9 mouse cellular contexts compared by ENCODE assay signal in the genomic region with DNA sequence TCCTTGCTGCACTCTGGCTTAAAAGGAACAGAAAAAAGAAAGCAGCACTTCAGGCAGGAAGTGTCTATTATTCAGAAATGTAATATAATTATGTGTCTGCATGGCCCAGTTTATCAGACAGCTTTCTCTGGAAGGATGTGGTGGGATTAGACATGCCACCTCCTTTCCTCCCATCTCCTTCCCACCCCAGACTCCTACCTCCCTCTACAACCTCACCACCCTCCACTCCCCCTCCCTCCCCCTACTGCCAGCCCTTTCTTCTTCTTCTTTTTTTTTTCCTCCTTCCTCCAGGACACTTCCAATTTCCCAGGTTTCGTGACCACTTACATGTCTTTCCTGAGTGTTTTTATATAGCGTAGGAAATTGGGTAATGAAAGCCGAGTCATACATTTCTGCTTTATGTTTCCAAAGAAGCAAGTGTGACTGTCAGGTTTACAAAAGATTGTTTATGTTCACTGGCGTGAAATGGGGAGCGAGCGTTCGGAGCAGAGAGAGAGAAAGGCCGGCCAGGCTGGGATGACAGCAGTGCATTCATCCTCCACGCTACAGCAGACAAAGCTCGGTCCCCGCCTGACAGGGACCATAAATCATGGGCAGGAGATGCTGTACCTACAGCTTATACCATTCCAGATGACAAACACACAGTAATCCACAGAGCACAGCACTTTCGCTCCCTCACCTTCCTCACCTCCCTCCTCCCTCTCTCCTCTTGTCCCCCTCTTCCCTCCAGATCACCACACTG.
A peak's percentile ranks its signal among the peaks of the same experiment; 100 is the strongest.
DNase-seq lines count a peak whose midpoint lies in the region; ATAC-seq lines count a peak whose summit lies in the region.
"Had no signal": no experiment of that assay in that cellular context is flagged by ENCODE, and none has a peak within 500 bp of the region (broad histone marks: within the 10 kb centered on the region; RNA-seq: fewer than 3 reads in every experiment).

No protein-coding gene starts in this region.

- ATAC-seq in liver, embryonic 11.5 days (replicated peaks; ENCODE audit: low FRiP score): no peak
- no peak for ATAC-seq in liver, embryonic 12.5 days
- ATAC-seq in forebrain, embryonic 12.5 days (ENCODE audit: low FRiP score): peak; percentile 65
- no peak for ATAC-seq in limb, embryonic 12.5 days (ENCODE audit: insufficient number of reproducible peaks, insufficient read depth, low FRiP score, low TSS enrichment, low read depth)
- peak; percentile 70; the same call in 1 of the 2 replicates for ATAC-seq in stomach, embryonic 15.5 days (ENCODE audit: insufficient read depth, low FRiP score, low read depth)

- no peaks in the 10 kb centered on the region for H3K4me1 ChIP-seq in liver, embryonic 11.5 days (replicated peaks; ENCODE audit: control insufficient read depth, insufficient read depth, low read length)
- no peaks in the 10 kb centered on the region for H3K4me1 ChIP-seq in liver, embryonic 12.5 days
- peaks cover 20% of the 10 kb centered on the region for H3K4me1 ChIP-seq in forebrain, embryonic 12.5 days
- peaks cover 30% of the 10 kb centered on the region for H3K4me1 ChIP-seq in limb, embryonic 12.5 days (replicated peaks)
- H3K4me1 ChIP-seq in stomach, embryonic 15.5 days: peaks cover 20% of the 10 kb centered on the region

- no peaks in the 10 kb centered on the region for H3K36me3 ChIP-seq in liver, embryonic 11.5 days (ENCODE audit: control insufficient read depth, insufficient read depth, low read length)
- H3K36me3 ChIP-seq in liver, embryonic 12.5 days: no peaks in the 10 kb centered on the region
- no peaks in the 10 kb centered on the region for H3K36me3 ChIP-seq in forebrain, embryonic 12.5 days (replicated peaks)
- no peaks in the 10 kb centered on the region for H3K36me3 ChIP-seq in limb, embryonic 12.5 days
- no peaks in the 10 kb centered on the region for H3K36me3 ChIP-seq in stomach, embryonic 15.5 days

- WGBS in liver, embryonic 11.5 days: 48% methylated on average over 12 of the region's 12 CpGs
- 49% methylated on average over 12 of the region's 12 CpGs for WGBS in liver, embryonic 12.5 days (ENCODE audit: insufficient replicate concordance)
- 9% methylated on average over 12 of the region's 12 CpGs for WGBS in forebrain, embryonic 12.5 days
- 13% methylated on average over 12 of the region's 12 CpGs for WGBS in limb, embryonic 12.5 days
- 15% methylated on average over 12 of the region's 12 CpGs for WGBS in stomach, embryonic 15.5 days

- H3K27me3 ChIP-seq in liver, embryonic 11.5 days (replicated peaks; ENCODE audit: control insufficient read depth, insufficient read depth, low read length): no peaks in the 10 kb centered on the region
- no peaks in the 10 kb centered on the region for H3K27me3 ChIP-seq in liver, embryonic 12.5 days (replicated peaks)
- 0 out of 2 replicates have a peak, but pooled peaks cover 3% of the 10 kb centered on the region for H3K27me3 ChIP-seq in forebrain, embryonic 12.5 days
- peaks cover 51% of the 10 kb centered on the region for H3K27me3 ChIP-seq in limb, embryonic 12.5 days
- no peaks in the 10 kb centered on the region for H3K27me3 ChIP-seq in stomach, embryonic 15.5 days (replicated peaks)

- peak overlapping the region; percentile 34 for H3K4me2 ChIP-seq in liver, embryonic 11.5 days
- H3K4me2 ChIP-seq in liver, embryonic 12.5 days: no peak overlapping the region
- H3K4me2 ChIP-seq in forebrain, embryonic 12.5 days: peak overlapping the region; percentile 39
- H3K4me2 ChIP-seq in limb, embryonic 12.5 days: peak overlapping the region; percentile 36
- peak overlapping the region; percentile 25; the same call in 1 of the 2 replicates for H3K4me2 ChIP-seq in stomach, embryonic 15.5 days

- H3K4me3 ChIP-seq in liver, embryonic 11.5 days (ENCODE audit: low read depth, low read length): no peak overlapping the region
- no peak overlapping the region for H3K4me3 ChIP-seq in liver, embryonic 12.5 days
- peak overlapping the region; percentile 5; the same call in 1 of the 2 replicates for H3K4me3 ChIP-seq in forebrain, embryonic 12.5 days (replicated peaks)
- no peak overlapping the region for H3K4me3 ChIP-seq in limb, embryonic 12.5 days (replicated peaks)
- no peak overlapping the region for H3K4me3 ChIP-seq in stomach, embryonic 15.5 days (replicated peaks)
- H3K4me3 ChIP-seq: myocyte had no signal

- intact Hi-C loops in gastrocnemius, postnatal 36 days (cut with DNase I): no loop called here

- H3K9me3 ChIP-seq in liver, embryonic 11.5 days (ENCODE audit: control insufficient read depth, low read length): no peaks in the 10 kb centered on the region
- no peaks in the 10 kb centered on the region for H3K9me3 ChIP-seq in liver, embryonic 12.5 days (replicated peaks)
- no peaks in the 10 kb centered on the region for H3K9me3 ChIP-seq in forebrain, embryonic 12.5 days
- no peaks in the 10 kb centered on the region for H3K9me3 ChIP-seq in limb, embryonic 12.5 days
- no peaks in the 10 kb centered on the region for H3K9me3 ChIP-seq in stomach, embryonic 15.5 days

- no peak for DNase-seq in liver, embryonic 11.5 days (ENCODE audit: low spot score)
- DNase-seq in layer of hippocampus, postnatal 10 days (ENCODE audit: low spot score in 2 of 2): no peak
- DNase-seq in right cerebral cortex, adult 18-20 months: no peak
- DNase-seq in gastrocnemius, postnatal 36 days: no peak

- H3K27ac ChIP-seq in liver, embryonic 11.5 days (ENCODE audit: low read depth, low read length): no peak overlapping the region
- H3K27ac ChIP-seq in liver, embryonic 12.5 days: no peak overlapping the region
- no peak overlapping the region for H3K27ac ChIP-seq in forebrain, embryonic 12.5 days
- no peak overlapping the region for H3K27ac ChIP-seq in limb, embryonic 12.5 days
- peak overlapping the region; percentile 18; the same call in 1 of the 2 replicates for H3K27ac ChIP-seq in stomach, embryonic 15.5 days

- no peak overlapping the region for H3K9ac ChIP-seq in liver, embryonic 11.5 days (ENCODE audit: low read depth, low read length)
- H3K9ac ChIP-seq in liver, embryonic 12.5 days: no peak overlapping the region
- no peak overlapping the region for H3K9ac ChIP-seq in forebrain, embryonic 12.5 days
- H3K9ac ChIP-seq in limb, embryonic 12.5 days (replicated peaks): no peak overlapping the region
- H3K9ac ChIP-seq in stomach, embryonic 15.5 days: no peak overlapping the region

Comparison
In these comparisons a context has a peak if more than half of its experiments do, and no peak if none do; other contexts are left out.
1. ATAC-seq: peak in forebrain, embryonic 12.5 days (single experiment) and stomach, embryonic 15.5 days (single experiment); none in liver, embryonic 11.5 days (single experiment), liver, embryonic 12.5 days (single experiment) and limb, embryonic 12.5 days (single experiment).